Mouse (Mus musculus) left cerebral cortex, adult 2 months (tissue): Measurements from ENCODE around the gene Abcc3. TPM values are rescaled to one million over a fixed set of nuclear protein-coding genes. Genes with fewer than 3 reads are reported as not detected.

ENCODE experiments used
- DNase-seq, 2 experiments: peaks; one replicate each; pipeline ENCODE4 v3.0.0; 2021 to 2022; ENCODE audit warnings: low spot score in 2 of 2, mixed read lengths in 1 of 2; ENCODE audit errors: extremely low spot score in 1 of 2
- H3K27ac ChIP-seq: fragments of 200-600 bp; 2 replicates; pipeline ENCODE4 v1.8.1; 2022
- H3K4me3 ChIP-seq: fragments of 200-600 bp; 2 replicates; pipeline ENCODE4 v1.8.1; 2022
- CTCF ChIP-seq: fragments of 200-600 bp; IDR thresholded peaks from 2 replicates; pipeline ENCODE4 v1.8.1; 2022; ENCODE audit warnings: antibody characterized with exemption, mild to moderate bottlenecking, moderate library complexity
- intact Hi-C: fragments of 180-260 bp; cut with DNase I; formaldehyde crosslinking; loops from one replicate; pipeline ENCODE4 v1.15.1; 2025
- total RNA-seq, 2 experiments: library from RNA; stranded (reverse); gene quantifications; 2 replicates each; pipeline ENCODE4 v1.2.3; 2021

The Abcc3 gene
- total RNA-seq, 2 experiments from 2014 or later = 1.6 to 2.4 TPM

GRCm38 (mm10) chr11:94317515-94317914 lies 75.3 kb downstream of the Abcc3 start:
- TF ChIP-seq CTCF = no peak
- Histone ChIP-seq H3K4me3 (no peak overlapping the region), H3K27ac (no peak overlapping the region)
- no peak for DNase-seq
- intact Hi-C loops = no loop called here

- DNase-seq = no peak
- intact Hi-C loops = no loop called here
- no peak overlapping the region for H3K27ac ChIP-seq
- no peak for TF ChIP-seq CTCF
- no peak overlapping the region for H3K4me3 ChIP-seq
Measured at GRCm38 (mm10) chr11:94317014-94317413, 75.8 kb downstream of the Abcc3 start.

GRCm38 (mm10) chr11:94316528-94316927 lies 76.3 kb downstream of the Abcc3 start:
- intact Hi-C loops = no loop called here
- Histone ChIP-seq H3K27ac (no peak overlapping the region), H3K4me3 (no peak overlapping the region)
- TF ChIP-seq CTCF = no peak
- DNase-seq = no peak

- DNase-seq = no peak
- no peak overlapping the region for H3K27ac ChIP-seq
- intact Hi-C loops = no loop called here
- no peak for TF ChIP-seq CTCF
- H3K4me3 ChIP-seq = no peak overlapping the region
Measured at GRCm38 (mm10) chr11:94315308-94315707, 77.5 kb downstream of the Abcc3 start.

- no peak for TF ChIP-seq CTCF
- no peak for DNase-seq
- no peak overlapping the region for H3K4me3 ChIP-seq
- no peak overlapping the region for H3K27ac ChIP-seq
- intact Hi-C loops = no loop called here
Measured at GRCm38 (mm10) chr11:94314098-94314652, 78.6 kb downstream of the Abcc3 start.

- no peak for TF ChIP-seq CTCF
- Histone ChIP-seq H3K27ac (no peak overlapping the region), H3K4me3 (no peak overlapping the region)
- no peak for DNase-seq
- intact Hi-C loops = no loop called here
Measured at GRCm38 (mm10) chr11:94312733-94313132, 80.1 kb downstream of the Abcc3 start.

- intact Hi-C loops = no loop called here
- H3K27ac ChIP-seq = no peak overlapping the region
- H3K4me3 ChIP-seq = no peak overlapping the region
- no peak for TF ChIP-seq CTCF
- DNase-seq = no peak
Measured at GRCm38 (mm10) chr11:94294996-94295845, 97.6 kb downstream of the Abcc3 start.

Other genes starting within 250 kb of the Abcc3 start
- gene Tob1, start 181.5 kb downstream of the Abcc3 start, total RNA-seq = 10 to 100 TPM; 42.4 to 47.9 TPM
- gene Wfikkn2, start 147.0 kb downstream of the Abcc3 start, total RNA-seq = 1 to 10 TPM; 1.3 to 1.6 TPM
- gene Gm21885, start 111.1 kb downstream of the Abcc3 start, total RNA-seq = not detected
- gene Luc7l3, start 71.0 kb downstream of the Abcc3 start, total RNA-seq = 100 to 1,000 TPM; 123 to 124 TPM
- gene Ankrd40, start 65.0 kb downstream of the Abcc3 start, total RNA-seq = 100 to 1,000 TPM; 125 to 126 TPM
- gene Cacna1g, start 81.2 kb upstream of the Abcc3 start, total RNA-seq = 10 to 100 TPM; 93.0 to 98.7 TPM
- under 1 TPM; 0.41 to 0.51 TPM for gene Spata20, start 93.2 kb upstream of the Abcc3 start, total RNA-seq
- under 1 TPM; 0.79 TPM for gene Epn3, start 107.0 kb upstream of the Abcc3 start, total RNA-seq
- 1 to 10 TPM; 8.5 to 8.9 TPM for gene Mycbpap, start 128.7 kb upstream of the Abcc3 start, total RNA-seq
- 10 to 100 TPM; 12.8 to 15.0 TPM for gene Rsad1, start 156.3 kb upstream of the Abcc3 start, total RNA-seq
- gene Chad, start 172.1 kb upstream of the Abcc3 start, total RNA-seq = under 1 TPM; 0.33 to 0.34 TPM
- 10 to 100 TPM; 14.3 to 14.4 TPM for gene Acsf2, start 208.9 kb upstream of the Abcc3 start, total RNA-seq
- 10 to 100 TPM; 90.1 to 93.1 TPM for gene Lrrc59, start 236.8 kb upstream of the Abcc3 start, total RNA-seq